Mouse (Mus musculus) heart, postnatal 14 days (tissue): Measurements from ENCODE around the gene Mettl21c. TPM values are rescaled to one million over a fixed set of nuclear protein-coding genes. Genes with fewer than 3 reads are reported as not detected.

Experiments
- total RNA-seq, 2 experiments: library from RNA; stranded (reverse); gene quantifications; 2 replicates each; pipeline ENCODE4 v1.2.3; 2021

Gene Mettl21c
- total RNA-seq, 2 experiments from 2014 or later = not detected

Other genes with a start within 250 kb of the Mettl21c start
- gene Uxs1, start 192.2 kb downstream of the Mettl21c start, total RNA-seq = 1 to 10 TPM; 7.8 to 8.8 TPM
- 10 to 100 TPM; 43.1 to 45.2 TPM for gene Tpp2, start 86.4 kb downstream of the Mettl21c start, total RNA-seq
- under 1 TPM in 1 of 2 experiments, not detected in 1; 0.02 TPM for gene Gm8251, start 41.9 kb upstream of the Mettl21c start, total RNA-seq
- gene Tex30, start 82.4 kb upstream of the Mettl21c start, total RNA-seq = 1 to 10 TPM; 7.4 to 8.7 TPM
- gene Kdelc1, start 98.8 kb upstream of the Mettl21c start, total RNA-seq = 10 to 100 TPM; 21.8 to 26.3 TPM
- gene Bivm, start 98.9 kb upstream of the Mettl21c start, total RNA-seq = 10 to 100 TPM; 10.2 to 13.7 TPM
- gene Ercc5, start 127.7 kb upstream of the Mettl21c start, total RNA-seq = 10 to 100 TPM; 18.8 to 19.4 TPM
- gene Mettl21e, start 198.9 kb upstream of the Mettl21c start, total RNA-seq = under 1 TPM; 0.10 to 0.24 TPM